ENCODE assay signal across 8 mouse cellular contexts in the genomic region with DNA sequence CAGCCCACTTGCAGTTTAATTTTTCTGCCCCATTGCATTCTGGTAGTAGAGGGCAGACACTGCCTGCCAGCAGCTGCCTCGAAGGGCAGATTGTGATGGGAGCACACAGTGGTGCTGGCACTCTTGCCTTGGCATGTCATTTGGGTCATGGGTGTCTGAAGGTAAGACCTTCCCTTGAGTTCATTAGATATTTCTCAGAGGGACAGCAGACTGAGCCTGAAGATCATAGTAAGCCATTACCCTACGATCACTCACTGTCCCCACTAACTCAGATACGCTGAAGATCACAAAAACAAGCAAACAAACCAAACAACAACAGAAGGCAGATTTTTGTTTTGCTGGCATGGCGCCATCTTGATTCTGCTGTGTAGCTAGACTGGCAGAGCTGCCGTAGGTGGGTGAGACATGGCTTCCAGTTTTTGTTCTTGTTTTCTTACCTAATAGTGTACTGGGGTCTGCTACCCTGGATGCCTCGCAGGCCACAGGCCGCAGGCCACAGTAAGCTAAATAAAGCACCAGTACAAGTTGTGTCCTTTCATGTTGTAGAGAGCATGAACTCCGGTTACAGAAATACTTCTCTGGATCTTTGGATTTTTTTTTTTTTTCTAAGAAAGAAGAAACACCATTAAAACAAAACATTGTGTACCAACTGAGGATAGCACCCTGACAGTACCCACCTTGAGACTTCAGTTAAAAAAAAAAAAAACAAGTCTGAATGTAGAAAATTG.
DNase-seq lines count a peak whose midpoint lies in the region; ATAC-seq and TF ChIP-seq lines count a peak whose summit lies in the region.

No protein-coding gene starts in this region.

- no peak overlapping the region; the same call in 1 of the 2 replicates for H3K9ac ChIP-seq in neural tube, embryonic 11.5 days (ENCODE audit: low read length)
- H3K9ac ChIP-seq in heart, postnatal 0 days (replicated peaks; ENCODE audit: low read depth, low read length) = no peak overlapping the region
- no peak overlapping the region for H3K9ac ChIP-seq in limb, embryonic 13.5 days
- H3K9ac ChIP-seq in stomach, embryonic 15.5 days = no peak overlapping the region

- H3K36me3 ChIP-seq in neural tube, embryonic 11.5 days (ENCODE audit: control insufficient read depth, insufficient read depth, low read length) = no peaks in the 10 kb centered on the region
- H3K36me3 ChIP-seq in heart, postnatal 0 days (replicated peaks; ENCODE audit: control insufficient read depth, insufficient read depth, low read length) = no peaks in the 10 kb centered on the region
- H3K36me3 ChIP-seq in limb, embryonic 13.5 days = no peaks in the 10 kb centered on the region
- no peaks in the 10 kb centered on the region for H3K36me3 ChIP-seq in stomach, embryonic 15.5 days

- DNase-seq in adrenal gland, postnatal 10 days = peak; percentile 48
- DNase-seq in adrenal gland, postnatal 4 days (ENCODE audit: low spot score in 2 of 2) = no peak
- no peak for DNase-seq in neural tube, embryonic 11.5 days (ENCODE audit: low spot score)
- no peak for DNase-seq in neural tube, embryonic 10.5 days (ENCODE audit: extremely low spot score, low spot score)
- no peak for DNase-seq in heart, postnatal 0 days (ENCODE audit: low spot score)
- DNase-seq in thymus, postnatal 0 days (ENCODE audit: low spot score) = no peak

- H3K4me3 ChIP-seq in neural tube, embryonic 11.5 days (ENCODE audit: low read depth, low read length) = no peak overlapping the region
- no peak overlapping the region for H3K4me3 ChIP-seq in heart, postnatal 0 days (ENCODE audit: low read depth, low read length)
- H3K4me3 ChIP-seq in limb, embryonic 13.5 days = no peak overlapping the region
- H3K4me3 ChIP-seq in stomach, embryonic 15.5 days (replicated peaks) = no peak overlapping the region

- 0 out of 2 replicates have a peak overlapping the region, but pooled peaks have one; percentile 39 for H3K27ac ChIP-seq in neural tube, embryonic 11.5 days (ENCODE audit: low read depth, low read length)
- H3K27ac ChIP-seq in heart, postnatal 0 days (ENCODE audit: low read depth) = peak overlapping the region; percentile 64
- H3K27ac ChIP-seq in limb, embryonic 13.5 days = peak overlapping the region; percentile 75
- peak overlapping the region; percentile 87 for H3K27ac ChIP-seq in stomach, embryonic 15.5 days

- H3K4me2 ChIP-seq in neural tube, embryonic 11.5 days (ENCODE audit: low read depth) = no peak overlapping the region
- H3K4me2 ChIP-seq in heart, postnatal 0 days (ENCODE audit: low read depth, low read length) = no peak overlapping the region
- H3K4me2 ChIP-seq in limb, embryonic 13.5 days (replicated peaks) = no peak overlapping the region
- H3K4me2 ChIP-seq in stomach, embryonic 15.5 days = no peak overlapping the region

- no peaks in the 10 kb centered on the region for H3K27me3 ChIP-seq in neural tube, embryonic 11.5 days (ENCODE audit: control insufficient read depth, insufficient read depth, low read length)
- H3K27me3 ChIP-seq in heart, postnatal 0 days (ENCODE audit: control insufficient read depth, insufficient read depth, low read length) = no peaks in the 10 kb centered on the region
- H3K27me3 ChIP-seq in limb, embryonic 13.5 days = no peaks in the 10 kb centered on the region
- H3K27me3 ChIP-seq in stomach, embryonic 15.5 days (replicated peaks) = no peaks in the 10 kb centered on the region

- no peak for TF ChIP-seq CTCF in heart, postnatal 0 days (IDR thresholded peaks at IDR 0.05; ENCODE audit: low read depth)

- 0 out of 2 replicates have a peak, but pooled peaks have one; percentile 24 for ATAC-seq in neural tube, embryonic 11.5 days (ENCODE audit: insufficient read depth, low FRiP score, low TSS enrichment)
- peak; percentile 25; the same call in 1 of the 2 replicates for ATAC-seq in heart, postnatal 0 days (ENCODE audit: insufficient read depth, low read depth)
- no peak for ATAC-seq in limb, embryonic 13.5 days (ENCODE audit: low FRiP score, low read depth)
- ATAC-seq in stomach, embryonic 15.5 days (ENCODE audit: insufficient read depth, low FRiP score, low read depth) = no peak

- peaks cover 17% of the 10 kb centered on the region for H3K4me1 ChIP-seq in neural tube, embryonic 11.5 days (ENCODE audit: control insufficient read depth, insufficient read depth, low read length)
- H3K4me1 ChIP-seq in heart, postnatal 0 days (ENCODE audit: control insufficient read depth, insufficient read depth) = peaks cover 36% of the 10 kb centered on the region
- peaks cover 76% of the 10 kb centered on the region for H3K4me1 ChIP-seq in limb, embryonic 13.5 days
- H3K4me1 ChIP-seq in stomach, embryonic 15.5 days = peaks cover 23% of the 10 kb centered on the region

- TF ChIP-seq EP300 in heart, postnatal 0 days (IDR thresholded peaks at IDR 0.05; ENCODE audit: low read depth) = no peak

- no peaks in the 10 kb centered on the region for H3K9me3 ChIP-seq in neural tube, embryonic 11.5 days (ENCODE audit: control insufficient read depth, low read length)
- no peaks in the 10 kb centered on the region for H3K9me3 ChIP-seq in heart, postnatal 0 days (replicated peaks; ENCODE audit: control insufficient read depth, low read length)
- H3K9me3 ChIP-seq in limb, embryonic 13.5 days = no peaks in the 10 kb centered on the region
- H3K9me3 ChIP-seq in stomach, embryonic 15.5 days = no peaks in the 10 kb centered on the region

- WGBS in neural tube, embryonic 11.5 days = 92% methylated on average over 8 of the region's 8 CpGs
- WGBS in heart, postnatal 0 days = 68% methylated on average over 8 of the region's 8 CpGs
- WGBS in limb, embryonic 13.5 days = 79% methylated on average over 8 of the region's 8 CpGs
- WGBS in stomach, embryonic 15.5 days = 83% methylated on average over 8 of the region's 8 CpGs

Comparison
In these comparisons a context has a peak if more than half of its experiments do, and no peak if none do; other contexts are left out.
1. ATAC-seq: peak in neural tube, embryonic 11.5 days (single experiment) and heart, postnatal 0 days (single experiment); none in limb, embryonic 13.5 days (single experiment) and stomach, embryonic 15.5 days (single experiment).
2. Peak in every context shown above with its lines, with median percentiles within 50 percentile points of each other: H3K27ac ChIP-seq.